Comparison of ENCODE assay signal across 30 mouse cellular contexts in genomic region chr1:87913356-87913755, GRCm38 (mm10).
DNase-seq lines count a peak whose midpoint lies in the region; ATAC-seq and TF ChIP-seq lines count a peak whose summit lies in the region.
"Had no signal": no experiment of that assay in that cellular context is flagged by ENCODE, and none has a peak within 500 bp of the region (broad histone marks: within the 10 kb centered on the region; RNA-seq: fewer than 3 reads in every experiment).

No protein-coding gene starts in this region.

- H3K4me2 ChIP-seq in heart, embryonic 13.5 days, result no peak overlapping the region
- no peak overlapping the region for H3K4me2 ChIP-seq in kidney, postnatal 0 days (ENCODE audit: low read length)
- H3K4me2 ChIP-seq: embryonic facial prominence, embryonic 12.5 days; intestine, embryonic 15.5 days; limb, embryonic 13.5 days; liver, embryonic 12.5 days; midbrain, embryonic 15.5 days; neural tube, embryonic 15.5 days had no signal

- no peak overlapping the region for H3K4me3 ChIP-seq in heart, embryonic 13.5 days
- H3K4me3 ChIP-seq in kidney, postnatal 0 days (replicated peaks; ENCODE audit: low read depth, low read length), result no peak overlapping the region
- H3K4me3 ChIP-seq: embryonic facial prominence, embryonic 12.5 days; erythroblast, embryonic 14.5 days; hindbrain, embryonic 10.5 days; intestine, embryonic 15.5 days; left cerebral cortex, adult 2 months; limb, embryonic 13.5 days; liver, embryonic 12.5 days; midbrain, embryonic 10.5 days; midbrain, embryonic 15.5 days; neural tube, embryonic 15.5 days had no signal

- no peaks in the 10 kb centered on the region for H3K9me3 ChIP-seq in heart, embryonic 13.5 days
- no peaks in the 10 kb centered on the region for H3K9me3 ChIP-seq in kidney, postnatal 0 days (replicated peaks; ENCODE audit: low read length)
- H3K9me3 ChIP-seq: embryonic facial prominence, embryonic 12.5 days; hindbrain, embryonic 10.5 days; intestine, embryonic 15.5 days; limb, embryonic 13.5 days; liver, embryonic 12.5 days; midbrain, embryonic 10.5 days; midbrain, embryonic 15.5 days; neural tube, embryonic 15.5 days had no signal

- intact Hi-C loops in heart, postnatal 10 days (cut with DNase I), result no loop called here

- peaks cover 31% of the 10 kb centered on the region for H3K4me1 ChIP-seq in heart, embryonic 13.5 days
- H3K4me1 ChIP-seq in kidney, postnatal 0 days (replicated peaks; ENCODE audit: insufficient read depth, low read length), result 0 out of 2 replicates have a peak, but pooled peaks cover 5% of the 10 kb centered on the region
- H3K4me1 ChIP-seq: embryonic facial prominence, embryonic 12.5 days; midbrain, embryonic 10.5 days; midbrain, embryonic 15.5 days; neural tube, embryonic 15.5 days had no signal

- DNase-seq in heart, postnatal 10 days, result no peak
- peak; percentile 36 for DNase-seq in kidney, postnatal 0 days (ENCODE audit: low spot score)
- DNase-seq in kidney, adult 8-10 months, result no peak
- DNase-seq in right cerebral cortex, adult 18-20 months, result peak; percentile 38
- DNase-seq in right cerebral cortex, postnatal 25 days, result no peak
- DNase-seq: adrenal gland, adult 2 months; adrenal gland, postnatal 36 days; B cell, adult 2 months; cerebellum, adult 8-10 months; cerebellum, postnatal 36 days; gastrocnemius, postnatal 10 days; kidney, postnatal 14 days; lung, adult 2 months; lung, postnatal 14 days; thymus, postnatal 4 days had no signal

- H3K27ac ChIP-seq in heart, embryonic 13.5 days (replicated peaks), result 0 out of 2 replicates have a peak overlapping the region, but pooled peaks have one; percentile 26
- H3K27ac ChIP-seq in kidney, postnatal 0 days, result no peak overlapping the region
- H3K27ac ChIP-seq: embryonic facial prominence, embryonic 12.5 days; hindbrain, embryonic 10.5 days; hindbrain, postnatal 0 days; intestine, embryonic 15.5 days; left cerebral cortex, adult 2 months; limb, embryonic 13.5 days; liver, embryonic 12.5 days; midbrain, embryonic 10.5 days; midbrain, embryonic 15.5 days; neural tube, embryonic 15.5 days had no signal

- no peak for TF ChIP-seq CTCF in kidney, postnatal 0 days (IDR thresholded peaks at IDR 0.05; ENCODE audit: low read depth)

- no peak overlapping the region for H3K9ac ChIP-seq in heart, embryonic 13.5 days
- H3K9ac ChIP-seq in kidney, postnatal 0 days (ENCODE audit: low read depth, low read length), result no peak overlapping the region
- H3K9ac ChIP-seq: embryonic facial prominence, embryonic 12.5 days; intestine, embryonic 15.5 days; limb, embryonic 13.5 days; liver, embryonic 12.5 days; midbrain, embryonic 15.5 days; neural tube, embryonic 15.5 days had no signal

- H3K27me3 ChIP-seq in heart, embryonic 13.5 days (replicated peaks), result no peaks in the 10 kb centered on the region
- H3K27me3 ChIP-seq in kidney, postnatal 0 days (ENCODE audit: insufficient read depth, low read length), result no peaks in the 10 kb centered on the region
- H3K27me3 ChIP-seq: embryonic facial prominence, embryonic 12.5 days; intestine, embryonic 15.5 days; limb, embryonic 13.5 days; liver, embryonic 12.5 days; midbrain, embryonic 15.5 days; neural tube, embryonic 15.5 days had no signal

- peaks cover 31% of the 10 kb centered on the region for H3K36me3 ChIP-seq in heart, embryonic 13.5 days
- peaks cover 14% of the 10 kb centered on the region for H3K36me3 ChIP-seq in kidney, postnatal 0 days (ENCODE audit: insufficient read depth, low read length)

- no peak for ATAC-seq in heart, embryonic 13.5 days (ENCODE audit: extremely low read depth, insufficient number of reproducible peaks, low FRiP score, low TSS enrichment)
- no peak for ATAC-seq in kidney, postnatal 0 days (replicated peaks; ENCODE audit: low FRiP score, low read depth)
- no peak for ATAC-seq in cerebellum, adult (ENCODE audit: insufficient number of reproducible peaks, low FRiP score, low TSS enrichment)
- ATAC-seq: activated CD4-positive, CD25-positive, alpha-beta regulatory T cell, adult 4 months; forebrain, embryonic 16.5 days; hindbrain, postnatal 0 days; intestine, embryonic 15.5 days; liver, embryonic 12.5 days; midbrain, embryonic 15.5 days had no signal

Comparison
In these comparisons a context has a peak if more than half of its experiments do, and no peak if none do; other contexts are left out.
1. DNase-seq: peak in kidney, postnatal 0 days (single experiment) and right cerebral cortex, adult 18-20 months (single experiment); none in heart, postnatal 10 days (0 of 2), kidney, adult 8-10 months (0 of 2) and right cerebral cortex, postnatal 25 days (single experiment).